9 mouse cellular contexts compared by ENCODE assay signal in genomic region chr8:4588165-4589000, GRCm38 (mm10). TPM values are rescaled to one million over a fixed set of nuclear protein-coding genes. Genes with fewer than 3 reads are reported as not detected.
DNase-seq lines count a peak whose midpoint lies in the region; ATAC-seq and TF ChIP-seq lines count a peak whose summit lies in the region.
"Had no signal": no experiment of that assay in that cellular context is flagged by ENCODE, and none has a peak within 500 bp of the region (broad histone marks: within the 10 kb centered on the region; RNA-seq: fewer than 3 reads in every experiment).

No protein-coding gene starts in this region.

- H3K9ac ChIP-seq in heart, adult 2 months (ENCODE audit: low read depth, low read length) = no peak overlapping the region
- H3K9ac ChIP-seq in heart, embryonic 12.5 days = no peak overlapping the region
- H3K9ac ChIP-seq in embryonic facial prominence, embryonic 13.5 days = peak overlapping the region; percentile 52; the same call in 1 of the 2 replicates
- H3K9ac ChIP-seq in hindbrain, embryonic 11.5 days (ENCODE audit: low read depth, low read length) = peak overlapping the region; percentile 44; the same call in 1 of the 2 replicates
- H3K9ac ChIP-seq: limb, embryonic 15.5 days had no signal

- TF ChIP-seq EP300 in heart, adult 2 months (IDR thresholded peaks at IDR 0.05; ENCODE audit: insufficient read depth, low read depth, low read length) = no peak

- H3K4me2 ChIP-seq in heart, embryonic 12.5 days = no peak overlapping the region
- H3K4me2 ChIP-seq in embryonic facial prominence, embryonic 13.5 days = no peak overlapping the region
- no peak overlapping the region for H3K4me2 ChIP-seq in hindbrain, embryonic 11.5 days (replicated peaks; ENCODE audit: low read depth, low read length)
- H3K4me2 ChIP-seq: limb, embryonic 15.5 days had no signal

- H3K4me3 ChIP-seq in heart, adult 2 months = no peak overlapping the region
- H3K4me3 ChIP-seq in heart, embryonic 12.5 days = no peak overlapping the region
- H3K4me3 ChIP-seq in embryonic facial prominence, embryonic 13.5 days = no peak overlapping the region
- no peak overlapping the region for H3K4me3 ChIP-seq in hindbrain, embryonic 11.5 days (ENCODE audit: low read depth, low read length)
- no peak overlapping the region for H3K4me3 ChIP-seq in small intestine, adult 2 months (ENCODE audit: low read depth, low read length)
- H3K4me3 ChIP-seq: limb, embryonic 15.5 days had no signal

- H3K4me1 ChIP-seq in heart, adult 2 months (ENCODE audit: control insufficient read depth, insufficient read depth, low read length) = no peaks in the 10 kb centered on the region
- H3K4me1 ChIP-seq in heart, embryonic 12.5 days (replicated peaks) = no peaks in the 10 kb centered on the region
- no peaks in the 10 kb centered on the region for H3K4me1 ChIP-seq in embryonic facial prominence, embryonic 13.5 days
- H3K4me1 ChIP-seq in hindbrain, embryonic 11.5 days (replicated peaks; ENCODE audit: control insufficient read depth, insufficient read depth, low read length) = no peaks in the 10 kb centered on the region
- H3K4me1 ChIP-seq in small intestine, adult 2 months (ENCODE audit: control insufficient read depth, insufficient read depth, insufficient read length, low read length) = peaks cover 4% of the 10 kb centered on the region; the same call in 1 of the 2 replicates
- H3K4me1 ChIP-seq: limb, embryonic 15.5 days had no signal

- 37% methylated on average over 9 of the region's 9 CpGs for WGBS in heart, adult 2 months
- 35% methylated on average over 9 of the region's 9 CpGs for WGBS in heart, embryonic 12.5 days
- 35% methylated on average over 9 of the region's 9 CpGs for WGBS in embryonic facial prominence, embryonic 13.5 days
- WGBS in hindbrain, embryonic 11.5 days = 44% methylated on average over 9 of the region's 9 CpGs
- 44% methylated on average over 9 of the region's 9 CpGs for WGBS in small intestine, adult 2 months

- no peaks in the 10 kb centered on the region for H3K36me3 ChIP-seq in heart, adult 2 months (ENCODE audit: control insufficient read depth, insufficient read depth, low read length)
- no peaks in the 10 kb centered on the region for H3K36me3 ChIP-seq in heart, embryonic 12.5 days
- no peaks in the 10 kb centered on the region for H3K36me3 ChIP-seq in embryonic facial prominence, embryonic 13.5 days
- H3K36me3 ChIP-seq in hindbrain, embryonic 11.5 days (ENCODE audit: control insufficient read depth, insufficient read depth, low read length) = no peaks in the 10 kb centered on the region
- H3K36me3 ChIP-seq in small intestine, adult 2 months (ENCODE audit: control insufficient read depth, insufficient read depth, low read length) = no peaks in the 10 kb centered on the region
- H3K36me3 ChIP-seq: limb, embryonic 15.5 days had no signal

- no peaks in the 10 kb centered on the region for H3K27me3 ChIP-seq in heart, adult 2 months (ENCODE audit: control insufficient read depth, insufficient read depth, low read length)
- H3K27me3 ChIP-seq in heart, embryonic 12.5 days (replicated peaks) = no peaks in the 10 kb centered on the region
- H3K27me3 ChIP-seq in embryonic facial prominence, embryonic 13.5 days = no peaks in the 10 kb centered on the region
- H3K27me3 ChIP-seq in hindbrain, embryonic 11.5 days (ENCODE audit: control insufficient read depth, insufficient read depth, low read length) = no peaks in the 10 kb centered on the region
- H3K27me3 ChIP-seq in small intestine, adult 2 months (ENCODE audit: control insufficient read depth, insufficient read depth, low read length) = no peaks in the 10 kb centered on the region
- H3K27me3 ChIP-seq: limb, embryonic 15.5 days had no signal

- no peaks in the 10 kb centered on the region for H3K9me3 ChIP-seq in heart, embryonic 12.5 days (replicated peaks)
- no peaks in the 10 kb centered on the region for H3K9me3 ChIP-seq in embryonic facial prominence, embryonic 13.5 days
- H3K9me3 ChIP-seq in hindbrain, embryonic 11.5 days (ENCODE audit: control insufficient read depth, low read length) = no peaks in the 10 kb centered on the region
- H3K9me3 ChIP-seq: limb, embryonic 15.5 days had no signal

- intact Hi-C loops in heart, adult 2 months (cut with DNase I) = loop anchor here (1.0 to 5.0 kb wide), 2 partner anchors 175 to 446 kb away; no protein-coding TSS in a partner anchor

- no peaks in the 10 kb centered on the region for H3K79me2 ChIP-seq in heart, adult 2 months (replicated peaks; ENCODE audit: control insufficient read depth, insufficient read depth, low read length)

- no peak for ATAC-seq in heart, embryonic 12.5 days (ENCODE audit: insufficient number of reproducible peaks, low FRiP score)
- no peak for ATAC-seq in embryonic facial prominence, embryonic 13.5 days (ENCODE audit: insufficient number of reproducible peaks, insufficient read depth, low FRiP score, low TSS enrichment, low read depth)
- peak; percentile 83 for ATAC-seq in hindbrain, embryonic 11.5 days (ENCODE audit: low FRiP score)
- peak; percentile 77 for ATAC-seq in megakaryocyte-erythroid progenitor cell, adult 5-6 weeks (replicated peaks; ENCODE audit: low FRiP score, low TSS enrichment, poor library complexity, severe bottlenecking)

- TF ChIP-seq POLR2A in heart, adult 2 months (IDR thresholded peaks at IDR 0.05; ENCODE audit: insufficient read depth, low read depth, low read length) = no peak
- TF ChIP-seq POLR2A in small intestine, adult 2 months (IDR thresholded peaks at IDR 0.05; ENCODE audit: low read depth, low read length) = no peak

- peak; percentile 8 to 23 for DNase-seq in heart, adult 2 months
- DNase-seq in adrenal gland, postnatal 14 days = peak; percentile 42
- DNase-seq in hindbrain, embryonic 11.5 days (ENCODE audit: low spot score) = peak; percentile 83
- peak; percentile 41 to 46 for DNase-seq in layer of hippocampus, postnatal 10 days (ENCODE audit: low spot score in 2 of 2)

- no peak overlapping the region for H3K27ac ChIP-seq in heart, adult 2 months
- no peak overlapping the region for H3K27ac ChIP-seq in heart, embryonic 12.5 days (ENCODE audit: poor library complexity, severe bottlenecking)
- H3K27ac ChIP-seq in embryonic facial prominence, embryonic 13.5 days = no peak overlapping the region
- H3K27ac ChIP-seq in hindbrain, embryonic 11.5 days (ENCODE audit: low read depth, low read length) = no peak overlapping the region
- H3K27ac ChIP-seq in small intestine, adult 2 months (ENCODE audit: insufficient read depth, low read depth, low read length) = no peak overlapping the region
- H3K27ac ChIP-seq: limb, embryonic 15.5 days had no signal

- TF ChIP-seq CTCF in heart, adult 2 months (IDR thresholded peaks at IDR 0.05) = peak; percentile 93
- TF ChIP-seq CTCF in small intestine, adult 2 months (IDR thresholded peaks at IDR 0.05; ENCODE audit: extremely low read depth, insufficient read length, insufficient replicate concordance, low read depth, low read length) = peak; percentile 62; the same call in 1 of the 2 replicates

RNA-seq across cellular contexts. Expression of gene Zfp958, which starts 24.6 kb away (rescaled TPM):
- total RNA-seq in heart, adult 2 months (2021) = 10 to 100 TPM in 1 of 2 experiments, 1 to 10 TPM in 1; 6.8 to 10.0 TPM
- polyA plus RNA-seq in heart, adult 2 months (2012; rRNA removed) = 0.94 and 3.1 TPM in 2 replicates
- polyA plus RNA-seq in heart, embryonic 12.5 days (2016; fragmentation: Nextera tagmentation; extraction: Ambion mirVana) = 8.4 and 9.5 TPM in 2 replicates
- 13.2 and 16.4 TPM in 2 replicates for total RNA-seq in adrenal gland, postnatal 14 days (2021)
- 14.3 and 18.5 TPM in 2 replicates for polyA plus RNA-seq in embryonic facial prominence, embryonic 13.5 days (2015; fragmentation: Nextera tagmentation; extraction: Ambion mirVana)
- polyA plus RNA-seq in hindbrain, embryonic 11.5 days (2014; fragmentation: Nextera tagmentation; extraction: Ambion mirVana) = 16.1 and 19.5 TPM in 2 replicates
- total RNA-seq in layer of hippocampus, postnatal 10 days (2021) = 10 to 100 TPM; 14.3 to 15.0 TPM
- 14.4 and 16.0 TPM in 2 replicates for total RNA-seq in megakaryocyte-erythroid progenitor cell, adult 5-6 weeks (2014; fragmentation: Nextera tagmentation)
- total RNA-seq in megakaryocyte-erythroid progenitor cell, adult 5-6 weeks (2017) = 12.3 and 12.5 TPM in 2 replicates
- polyA plus RNA-seq in small intestine, adult 2 months (2012; rRNA removed) = 0.05 and 0.14 TPM in 2 replicates

Comparison
In these comparisons a context has a peak if more than half of its experiments do, and no peak if none do; other contexts are left out.
1. DNase-seq: peak in every context shown above with its lines; median percentile 83 in hindbrain, embryonic 11.5 days; 44 in layer of hippocampus, postnatal 10 days; 42 in adrenal gland, postnatal 14 days; 16 in heart, adult 2 months.
2. H3K9ac ChIP-seq: peak in embryonic facial prominence, embryonic 13.5 days (single experiment) and hindbrain, embryonic 11.5 days (single experiment); none in heart, adult 2 months (single experiment) and heart, embryonic 12.5 days (single experiment).
3. ATAC-seq: peak in hindbrain, embryonic 11.5 days (single experiment) and megakaryocyte-erythroid progenitor cell, adult 5-6 weeks (single experiment); none in heart, embryonic 12.5 days (single experiment) and embryonic facial prominence, embryonic 13.5 days (single experiment).